Mouse (Mus musculus) intestine, embryonic 14.5 days (tissue): ENCODE results near the gene Gm20379. TPM values are rescaled to one million over a fixed set of nuclear protein-coding genes. Genes with fewer than 3 reads are reported as not detected.

Experiments
- polyA plus RNA-seq: library from polyadenylated mRNA; unstranded; fragments of >200 nt; fragmentation: Nextera tagmentation; extraction: Ambion mirVana; gene quantifications from 2 replicates; pipeline ENCODE4 v1.2.1, GENCODE M21; 2014

Gene Gm20379
- polyA plus RNA-seq, 1 experiment from 2014 or later = 1.1 TPM

Other genes starting within 250 kb of the Gm20379 start
- 1.0 and 1.5 TPM in 2 replicates for gene Rasgrf2, start 174.3 kb upstream of the Gm20379 start, polyA plus RNA-seq
- gene Dhfr, start 48.7 kb downstream of the Gm20379 start, polyA plus RNA-seq = 18.6 and 19.5 TPM in 2 replicates
- gene Msh3, start 49.0 kb downstream of the Gm20379 start, polyA plus RNA-seq = 30.2 and 37.3 TPM in 2 replicates
- gene Ankrd34b, start 119.9 kb downstream of the Gm20379 start, polyA plus RNA-seq = 0.12 TPM in 1 of 2 replicates, not detected in the other
- 0.15 and 0.41 TPM in 2 replicates for gene Fam151b, start 178.0 kb downstream of the Gm20379 start, polyA plus RNA-seq
- 12.7 and 13.0 TPM in 2 replicates for gene Zfyve16, start 224.9 kb downstream of the Gm20379 start, polyA plus RNA-seq